Mouse (Mus musculus) ES-Bruce4 (cell line): ENCODE data around the gene Whamm.

ENCODE experiments used
- CTCF ChIP-seq: IDR thresholded peaks from one replicate; pipeline ENCODE4 v1.8.1; 2011; ENCODE audit warnings: low read depth, low read length
- EP300 ChIP-seq: IDR thresholded peaks from 2 replicates; pipeline ENCODE4 v1.6.1; 2011; ENCODE audit warnings: low read depth, low read length; ENCODE audit not compliant: insufficient read depth
- POLR2A ChIP-seq: IDR thresholded peaks from one replicate; pipeline ENCODE4 v1.8.1; 2011; ENCODE audit warnings: low read length; ENCODE audit not compliant: insufficient read depth

DNA sequence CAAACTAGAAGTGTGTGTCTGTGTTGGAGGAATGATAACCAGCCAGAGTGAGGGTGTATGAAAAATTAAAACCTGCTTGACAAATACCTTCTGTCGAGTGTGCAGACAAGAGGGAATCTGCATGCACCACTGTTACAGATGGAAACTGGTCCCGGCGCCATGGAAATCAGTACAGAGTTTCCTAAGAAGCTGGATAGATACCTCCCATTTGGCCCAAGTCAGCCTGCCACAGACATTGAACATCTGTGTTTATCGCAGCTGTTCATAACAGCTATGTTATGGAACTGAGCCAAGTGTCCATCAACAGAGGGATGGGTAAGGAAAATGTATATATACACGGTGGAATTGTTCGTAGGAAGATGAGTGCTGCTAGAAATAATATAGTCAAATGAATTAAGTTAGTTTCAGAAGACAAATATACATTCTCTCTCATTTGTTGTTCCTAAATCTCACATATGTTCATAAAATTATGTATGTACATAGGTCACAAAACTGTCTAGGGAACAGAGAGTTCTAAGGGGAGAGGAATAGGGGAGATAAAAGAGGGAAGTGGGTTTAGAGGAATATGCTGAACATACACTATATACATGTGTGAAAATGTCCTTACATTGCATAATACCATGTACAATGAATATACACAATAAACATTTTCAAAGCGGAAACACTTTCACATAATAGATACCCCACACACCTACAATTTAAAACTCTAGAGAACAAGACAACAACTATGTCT is 13.6 kb upstream of the Whamm start:
- no peak for TF ChIP-seq POLR2A
- TF ChIP-seq CTCF: no peak
- no peak for TF ChIP-seq EP300
